Mouse (Mus musculus) cerebellum, adult 9-10 months (tissue): ENCODE measurements around the gene Gm4498.
"Not testable (repeated sequence)": the region's sequence is repeated elsewhere in the genome, so short reads cannot be mapped to it uniquely, and the experiment has no call there.

Source experiments
- DNase-seq: peaks from one replicate; pipeline ENCODE4 v3.0.0; 2022

The Gm4498 gene

DNA sequence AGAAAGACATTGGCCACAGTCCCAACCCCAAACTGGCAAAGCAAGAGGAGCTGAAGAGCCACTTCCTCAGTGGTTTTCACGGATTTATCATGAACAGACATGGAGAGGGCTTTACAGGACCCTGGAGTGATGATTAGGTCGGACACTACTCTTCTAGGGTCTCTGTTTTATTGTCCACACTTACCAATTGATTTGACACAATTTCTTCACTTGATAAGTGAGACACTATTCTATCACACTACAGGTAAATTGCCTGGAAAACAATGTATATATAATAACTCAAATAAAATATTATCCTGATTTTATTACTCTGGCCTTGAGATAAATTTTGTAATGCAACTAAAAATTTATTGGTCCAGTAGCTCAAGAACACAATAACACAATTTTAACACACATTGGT, at the start of gene Gm4498:
Gene Gm4498 (minus strand): TSS at position 101 of the 400 bp plus-strand sequence.
- DNase-seq: not testable (repeated sequence)

DNA sequence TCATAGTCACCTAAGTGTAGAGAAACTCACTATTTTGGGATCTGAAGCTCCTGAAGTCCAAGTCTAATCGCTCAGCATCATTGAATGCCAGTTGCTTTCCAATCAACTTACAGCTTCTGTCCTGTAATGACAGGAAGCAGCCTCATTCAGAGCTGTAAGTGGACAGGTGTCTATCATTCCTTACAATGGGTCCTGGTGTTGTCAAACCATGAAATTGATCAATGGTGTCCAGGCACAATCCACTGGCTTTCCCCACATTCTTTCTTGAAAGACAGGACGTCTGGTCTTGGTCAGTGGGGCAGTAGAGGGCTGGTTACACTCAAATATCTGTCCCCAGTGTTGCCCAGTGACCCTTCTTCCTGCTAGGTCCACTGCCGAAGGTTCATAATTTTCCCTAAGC, 29.1 kb upstream of the Gm4498 start, which contains the start of gene Gm5890:
Gene Gm5890 (minus strand): TSS at position 101 of the 400 bp plus-strand sequence.
- not testable (repeated sequence) for DNase-seq

DNA sequence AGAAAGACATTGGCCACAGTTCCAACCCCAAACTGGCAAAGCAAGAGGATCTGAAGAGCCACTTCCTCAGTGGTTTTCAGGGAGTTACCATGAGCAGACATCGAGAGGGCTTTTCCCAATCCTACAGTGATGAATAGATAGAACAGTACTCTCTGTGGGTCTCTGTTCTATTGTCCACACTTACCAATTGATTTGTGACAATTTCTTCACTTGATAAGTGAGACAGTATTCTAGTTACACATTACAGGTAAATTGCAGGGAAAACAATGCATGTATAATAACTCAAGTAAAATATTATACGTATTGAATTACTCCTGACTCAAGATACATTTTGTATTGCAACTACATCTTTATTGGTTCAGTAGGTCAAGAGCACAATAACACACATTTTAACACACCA, 28.1 kb downstream of the Gm4498 start, which contains the start of gene Gm6164:
Gene Gm6164 (minus strand): TSS at position 101 of the 400 bp plus-strand sequence.
- DNase-seq: not testable (repeated sequence)

GRCm38 (mm10) chr7:20193410-20193809, 40.2 kb downstream of the Gm4498 start, which contains the start of gene Vmn1r95:
Gene Vmn1r95, plus strand, starts transcription at chr7:20193710.
- DNase-seq: not testable (repeated sequence)
